Mouse (Mus musculus) left cerebral cortex, postnatal 4 days (tissue): ENCODE measurements around the gene Medag. TPM values are rescaled to one million over a fixed set of nuclear protein-coding genes. Genes with fewer than 3 reads are reported as not detected.

Experiments
- DNase-seq: peaks from one replicate; pipeline ENCODE4 v3.0.0-alpha.2; 2022
- intact Hi-C: fragments of 180-260 bp; cut with DNase I; formaldehyde crosslinking; loops from one replicate; pipeline ENCODE4 v1.15.1; 2025
- total RNA-seq, 2 experiments: library from RNA; stranded (reverse); gene quantifications; 2 replicates each; pipeline ENCODE4 v1.2.3; 2021

The Medag gene
- total RNA-seq, 2 experiments from 2014 or later: 1.2 to 1.4 TPM

DNA sequence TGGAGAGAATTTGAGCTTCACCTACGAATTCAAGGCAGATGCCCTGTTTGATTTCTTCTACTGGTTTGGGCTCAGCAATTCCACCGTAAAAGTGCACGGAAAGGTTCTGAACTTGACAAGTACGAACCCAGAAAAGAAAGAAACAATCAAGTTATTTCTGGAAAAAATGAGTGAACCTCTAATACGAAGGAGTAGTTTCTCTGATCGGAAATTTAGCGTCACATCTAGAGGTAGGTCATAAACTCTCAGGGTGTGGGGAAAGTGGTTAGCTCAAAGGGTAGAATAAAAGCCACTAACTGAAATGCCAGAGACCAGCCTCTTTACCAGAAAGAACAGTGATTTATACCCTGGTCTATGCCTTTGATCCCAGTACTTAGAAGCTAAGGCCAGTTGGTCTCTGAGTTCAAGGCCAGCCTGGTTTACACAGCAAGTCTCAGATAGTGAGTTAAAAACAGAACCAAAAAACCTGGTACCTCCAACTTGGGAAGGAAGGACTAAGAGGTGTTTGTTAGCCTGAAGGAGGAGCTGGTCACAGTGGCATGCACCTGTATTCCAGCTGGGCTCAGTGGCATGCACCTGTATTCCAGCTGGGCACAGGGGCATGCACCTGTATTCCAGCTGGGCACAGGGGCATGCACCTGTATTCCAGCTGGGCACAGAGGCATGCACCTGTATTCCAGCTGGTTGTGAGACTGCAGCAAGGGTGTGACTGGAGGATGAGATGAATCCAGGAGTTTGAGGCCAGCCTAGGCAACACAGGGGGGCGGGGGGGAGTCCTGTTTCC is 15.9 kb downstream of the Medag start:
- no peak for DNase-seq
- intact Hi-C loops: no loop called here

DNA sequence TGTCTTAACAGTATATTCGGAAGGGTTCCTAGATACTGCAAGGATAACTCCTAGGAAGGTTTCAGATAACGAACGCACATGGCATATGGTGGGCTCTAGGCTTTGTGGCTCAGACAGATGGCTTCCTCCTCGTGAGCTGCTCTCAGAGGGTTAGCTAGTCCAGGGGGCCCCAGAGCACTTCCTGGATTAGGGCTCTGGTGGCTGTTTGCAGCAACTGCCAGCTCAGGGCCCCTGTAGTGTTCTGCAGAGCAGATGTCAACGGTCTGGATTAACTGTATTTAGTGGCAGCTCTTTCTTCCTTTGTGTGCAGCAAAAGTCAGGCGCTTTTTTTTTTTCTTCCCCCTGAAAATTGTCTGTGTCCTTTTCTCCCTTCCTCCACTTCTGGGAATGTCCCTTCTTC is 16.8 kb downstream of the Medag start:
- peak; percentile 70 for DNase-seq
- intact Hi-C loops: no loop called here

DNA sequence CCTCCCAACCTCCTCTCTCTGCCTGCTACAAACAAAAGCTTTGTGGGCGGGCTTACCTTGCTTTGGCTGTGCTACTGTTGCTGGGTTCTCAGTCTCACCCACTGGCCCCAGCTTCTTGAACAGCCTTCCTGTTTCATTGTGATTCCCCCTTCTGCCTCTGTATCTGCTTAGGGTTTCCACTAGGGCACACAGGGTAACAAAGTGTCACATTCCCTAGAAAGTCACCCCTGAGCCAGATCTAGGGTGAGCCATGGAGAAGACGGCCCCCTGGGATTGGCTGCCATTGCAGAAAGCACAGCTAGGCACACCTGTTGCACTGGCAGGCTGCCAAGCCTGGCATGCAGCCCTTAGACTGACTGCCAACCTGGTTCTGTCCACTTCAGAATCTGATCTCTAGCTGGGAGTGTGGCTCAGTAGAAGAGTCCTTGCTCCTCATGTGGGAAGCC is 17.3 kb downstream of the Medag start:
- intact Hi-C loops: no loop called here
- DNase-seq: peak; percentile 92

DNA sequence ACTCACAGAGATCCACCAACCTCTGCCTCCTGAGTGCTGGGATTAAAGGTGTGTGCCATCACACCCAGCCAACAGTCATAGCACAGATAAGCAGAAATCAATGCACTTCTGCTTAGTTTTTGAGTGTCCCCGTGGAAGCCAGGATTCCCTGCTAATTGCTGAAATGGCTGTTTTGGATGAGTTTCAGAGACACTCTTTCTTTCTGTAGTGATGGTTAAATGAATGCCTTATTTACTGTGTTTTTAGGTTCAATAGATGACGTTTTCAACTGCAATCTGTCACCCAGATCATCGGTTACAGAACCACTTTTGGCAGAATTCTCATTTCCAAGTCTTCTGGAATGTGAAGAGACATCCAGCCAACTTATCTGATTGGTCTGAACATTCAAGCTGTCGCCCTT is 18.0 kb downstream of the Medag start:
- DNase-seq: no peak
- intact Hi-C loops: no loop called here

DNA sequence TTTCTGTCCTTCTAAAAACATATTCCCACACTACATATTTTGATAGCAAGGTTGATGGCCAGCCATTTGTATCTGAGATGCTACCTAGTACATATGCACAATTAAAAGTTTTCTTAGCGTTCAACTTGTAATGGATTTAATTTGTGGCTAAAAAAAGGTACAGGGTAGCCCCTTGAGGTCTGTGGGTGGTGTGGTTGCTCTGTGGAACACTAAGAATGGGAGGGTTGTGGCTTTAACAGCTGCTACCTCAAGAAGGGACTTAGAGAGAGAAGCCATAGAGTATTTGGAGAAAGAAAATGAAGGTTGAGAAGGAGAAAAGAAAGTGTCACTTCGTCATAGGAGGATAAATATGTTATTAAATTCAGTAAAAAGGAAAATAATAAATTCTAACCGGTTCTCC is 19.4 kb downstream of the Medag start:
- no peak for DNase-seq
- intact Hi-C loops: no loop called here

DNA sequence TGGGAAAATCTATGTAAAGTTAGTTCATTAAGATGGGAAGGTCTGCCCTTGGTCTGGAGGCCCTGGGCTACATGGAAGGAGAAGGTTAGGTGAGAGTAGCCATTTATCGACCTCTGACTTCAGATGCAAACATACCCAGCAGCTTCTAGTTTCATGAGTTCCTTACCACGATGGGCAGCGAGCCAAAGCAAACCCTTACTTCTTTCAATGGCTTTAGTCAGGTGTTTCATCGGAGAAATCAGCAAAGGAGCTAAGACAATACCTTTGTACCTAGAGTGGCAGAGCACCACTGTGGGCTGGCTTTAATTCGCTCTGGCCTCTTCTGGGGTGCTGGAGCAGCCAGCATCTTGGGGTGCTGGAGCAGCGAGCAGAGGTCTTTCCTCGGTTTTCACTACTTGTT is 22.1 kb downstream of the Medag start:
- intact Hi-C loops: no loop called here
- no peak for DNase-seq

DNA sequence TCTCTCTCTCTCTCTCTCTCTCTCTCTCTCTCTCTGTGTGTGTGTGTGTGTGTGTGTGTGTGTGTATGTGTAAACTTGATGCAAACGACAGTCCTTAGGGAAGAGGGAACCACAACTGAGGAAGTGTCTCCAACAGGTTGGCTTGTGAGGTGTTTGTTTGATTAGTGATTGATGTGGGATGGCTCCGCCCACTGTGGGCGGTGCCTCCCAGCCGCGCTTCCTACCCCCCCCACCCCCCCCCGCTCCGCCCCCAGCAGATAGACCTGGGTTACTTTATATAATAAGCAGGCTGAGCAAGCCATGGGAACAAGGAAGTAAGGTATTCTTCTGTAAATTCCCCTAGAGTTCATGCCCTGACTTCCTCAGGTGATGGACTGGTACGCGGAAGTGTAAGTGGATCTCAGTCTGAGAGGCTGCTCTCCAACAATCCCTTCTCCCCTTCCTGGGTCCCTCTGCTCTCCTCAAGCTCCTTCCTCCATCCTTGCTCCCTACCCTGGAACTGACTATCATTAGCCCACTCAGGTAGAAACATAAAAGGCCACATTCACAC is 22.7 kb downstream of the Medag start:
- no peak for DNase-seq
- intact Hi-C loops: no loop called here

DNA sequence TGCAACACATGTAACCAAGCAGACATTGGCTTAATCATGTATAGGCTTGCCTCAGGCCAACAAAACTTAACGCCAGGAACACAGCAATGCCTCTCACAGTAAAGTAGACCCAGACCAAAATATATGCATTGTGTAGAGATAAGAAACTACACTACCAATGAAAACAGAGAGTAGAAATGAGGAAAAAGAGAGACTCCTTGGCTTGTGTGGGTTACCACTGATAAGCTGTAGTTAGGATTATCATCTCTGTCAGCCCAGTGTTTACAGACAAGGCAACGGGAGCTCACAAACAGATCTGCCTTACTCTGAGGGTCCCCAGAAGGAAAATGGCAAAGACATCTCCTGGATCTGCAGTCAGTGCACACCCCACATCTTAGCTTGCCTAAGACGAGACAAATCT is 25.0 kb downstream of the Medag start:
- DNase-seq: no peak
- intact Hi-C loops: loop anchor here (5.0 kb wide), 1 partner anchor 86 kb away; no protein-coding TSS in a partner anchor

DNA sequence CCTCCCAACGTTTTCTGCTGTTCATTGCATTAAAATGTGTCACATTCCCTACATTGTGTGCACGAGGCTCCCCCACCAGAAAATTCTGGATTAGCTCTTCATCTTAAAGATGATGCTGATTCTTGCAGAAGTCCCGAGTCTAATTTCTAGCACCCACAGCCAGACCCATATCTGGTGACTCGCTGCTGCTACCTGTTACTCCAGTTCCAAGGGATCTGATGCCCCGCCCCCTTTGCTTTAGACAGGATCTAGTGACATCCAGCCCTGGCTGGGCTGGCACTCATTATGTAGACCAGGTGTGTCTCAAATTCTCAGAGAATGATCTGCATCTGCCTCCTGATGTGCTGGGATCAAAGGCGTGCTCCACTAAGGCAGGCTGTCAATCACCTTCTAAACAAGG is 25.6 kb downstream of the Medag start:
- DNase-seq: no peak
- intact Hi-C loops: loop anchor here (5.0 kb wide), 1 partner anchor 85 kb away; no protein-coding TSS in a partner anchor

DNA sequence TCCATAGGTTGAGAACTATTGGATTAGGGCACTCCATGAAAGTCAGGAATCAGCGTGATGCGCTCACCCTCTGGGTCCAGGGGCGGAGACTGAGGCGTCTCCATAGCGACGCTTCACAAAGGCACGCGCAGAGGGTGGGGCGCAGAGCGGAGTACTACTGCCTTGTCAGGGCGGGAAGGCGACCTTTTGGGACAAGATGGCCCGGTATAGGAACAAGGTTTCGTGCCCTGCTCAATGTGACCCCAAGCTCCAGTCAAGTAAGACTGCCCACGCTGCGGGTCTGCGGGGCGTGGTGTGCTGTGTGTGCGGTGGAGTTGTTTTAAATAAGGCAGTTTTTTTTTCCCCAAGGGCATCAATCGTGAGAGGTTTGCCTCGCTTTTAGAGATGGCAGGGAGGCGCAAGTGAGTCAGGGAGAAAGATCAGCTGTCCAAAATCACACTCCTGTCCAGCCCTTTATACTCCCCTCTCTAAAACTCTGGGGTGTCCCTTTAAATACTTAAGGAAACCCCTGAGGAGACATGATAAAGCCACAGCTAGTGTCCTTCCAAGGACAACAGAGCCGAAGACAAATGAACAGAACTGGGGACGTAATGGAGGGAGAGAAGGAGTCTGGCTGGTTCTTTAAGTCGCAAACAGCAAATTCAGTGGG is 28.1 kb downstream of the Medag start, which contains the start of gene Tex26:
Gene Tex26 (plus strand): TSS at position 130 of the 649 bp plus-strand sequence.
- intact Hi-C loops: loop anchor here (5.0 kb wide), 1 partner anchor 83 kb away; no protein-coding TSS in a partner anchor
- peak; percentile 90 for DNase-seq

DNA sequence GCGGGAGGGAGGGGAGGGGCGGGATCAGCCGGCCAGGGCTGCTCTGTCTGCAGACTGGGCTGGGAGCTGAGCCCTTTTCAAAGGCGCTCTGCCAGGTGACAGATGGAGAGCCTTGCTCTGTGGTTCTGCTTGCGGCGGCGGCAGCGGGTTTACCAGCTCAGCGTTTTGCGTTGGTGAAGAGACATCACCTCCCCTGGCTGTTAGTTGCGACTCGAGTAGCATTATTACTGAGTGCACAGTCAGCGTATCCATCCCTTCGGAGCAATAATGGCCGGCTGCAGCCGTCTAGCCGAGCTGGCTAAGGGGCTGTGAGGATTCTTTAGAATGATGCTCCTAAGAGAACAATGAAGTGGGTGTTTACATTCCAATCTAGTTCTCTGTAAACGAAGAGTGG is 28.6 kb downstream of the Medag start:
- intact Hi-C loops: no loop called here
- DNase-seq: peak; percentile 97

DNA sequence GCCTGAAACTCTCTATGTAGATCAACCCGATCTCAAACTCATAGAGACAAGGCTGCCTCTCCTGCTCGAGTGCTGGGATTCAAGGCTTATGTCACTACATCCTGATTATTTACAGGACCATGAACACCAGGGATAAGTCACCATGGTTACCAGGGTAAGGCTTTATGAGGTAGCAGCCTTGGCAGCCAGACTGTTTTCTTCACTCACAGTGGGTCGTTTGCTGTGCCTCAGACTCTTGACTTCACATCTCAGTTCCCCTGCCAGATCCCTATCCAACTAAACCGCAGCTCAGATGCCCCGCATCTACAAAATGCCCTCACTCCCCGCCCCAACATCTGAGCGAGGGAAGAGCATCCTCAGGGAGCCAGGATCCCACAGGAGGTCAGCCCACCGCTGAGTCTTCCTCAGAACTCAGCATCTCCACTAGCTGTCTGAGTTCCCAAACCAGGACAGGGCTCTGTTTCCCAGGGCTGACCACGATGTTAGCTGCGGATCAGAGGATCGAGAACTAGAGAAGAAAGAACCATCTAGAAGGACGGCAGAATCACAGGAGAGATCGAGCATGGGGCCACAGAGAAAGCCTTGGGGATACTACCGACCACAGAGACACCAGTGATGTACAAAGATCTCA is 30.2 kb downstream of the Medag start:
- DNase-seq: peak; percentile 46
- intact Hi-C loops: no loop called here

DNA sequence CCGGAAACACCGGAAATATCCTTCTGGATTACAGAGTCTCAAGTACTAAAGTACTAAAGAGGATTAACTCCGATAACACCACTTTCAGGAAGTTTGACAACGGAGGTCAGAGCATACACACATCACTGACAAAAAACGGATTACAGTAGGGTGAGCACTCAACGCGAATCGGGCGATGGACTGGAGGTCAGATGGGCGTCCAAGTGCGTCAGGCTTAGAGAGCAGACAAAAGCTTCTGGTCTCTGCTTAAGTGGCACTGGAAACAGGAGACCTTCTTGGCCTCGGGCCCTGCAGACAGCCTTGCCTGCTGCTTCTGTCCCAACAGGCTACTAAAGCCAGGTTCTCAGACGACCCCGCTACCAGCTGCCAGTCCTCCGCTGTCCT is 30.7 kb downstream of the Medag start:
- intact Hi-C loops: no loop called here
- peak; percentile 87 for DNase-seq

DNA sequence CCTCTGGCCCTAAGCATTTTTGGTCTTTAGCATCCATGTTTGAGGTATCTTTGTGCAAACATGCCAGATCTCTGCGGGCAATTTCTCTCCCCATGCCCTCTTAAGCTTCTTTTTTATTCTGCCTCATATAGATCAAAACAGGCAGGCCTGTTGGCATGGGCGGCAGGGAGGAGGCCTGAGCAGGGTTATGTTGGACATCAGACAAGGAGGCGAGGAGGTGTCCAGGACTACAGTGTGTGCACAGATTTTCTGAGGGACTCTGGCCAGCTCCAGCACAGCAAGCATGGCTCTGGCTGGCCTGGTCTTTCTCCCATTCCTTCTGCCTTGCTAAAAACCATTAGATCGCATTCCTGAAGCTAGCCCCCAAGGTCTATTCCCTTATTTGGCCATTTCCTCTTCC is 32.9 kb downstream of the Medag start:
- intact Hi-C loops: no loop called here
- DNase-seq: peak; percentile 79

DNA sequence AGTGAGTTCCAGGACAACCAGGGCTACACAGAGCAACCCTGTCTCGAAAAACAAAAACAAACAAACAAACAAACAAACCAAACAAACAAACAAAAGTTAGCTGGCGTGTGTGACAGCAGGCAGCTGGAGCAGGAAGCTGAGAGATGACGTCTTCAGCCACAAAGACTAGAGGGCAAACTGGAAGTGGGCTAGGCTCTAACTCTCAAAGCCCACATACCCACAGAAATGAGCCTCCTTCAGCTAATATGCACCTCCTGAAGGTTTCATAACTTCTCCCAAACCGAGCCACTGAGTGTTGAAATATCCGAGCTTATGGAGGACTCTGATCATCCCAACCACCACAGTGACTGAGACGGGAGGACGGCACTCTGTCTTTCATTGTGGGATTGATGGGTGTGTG is 34.9 kb downstream of the Medag start:
- intact Hi-C loops: no loop called here
- DNase-seq: no peak

DNA sequence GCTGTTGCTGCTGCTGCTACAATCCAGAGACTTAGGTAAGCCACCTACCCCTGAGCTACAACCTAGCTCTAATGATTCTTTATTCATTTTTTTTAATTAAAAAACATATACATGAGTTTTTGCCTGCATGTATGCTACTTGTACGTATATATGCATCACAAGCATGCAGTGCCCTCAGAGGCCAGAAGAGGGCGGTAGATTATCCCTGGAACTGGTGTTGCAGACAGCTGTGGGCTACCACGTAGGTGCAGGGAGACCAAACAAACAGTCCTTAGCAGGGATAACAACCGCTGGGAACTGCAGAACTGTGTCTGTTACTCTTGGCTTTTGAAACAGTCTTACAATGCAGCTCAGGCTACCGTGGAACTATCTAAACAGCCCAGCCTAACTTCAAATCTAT is 36.2 kb downstream of the Medag start:
- intact Hi-C loops: no loop called here
- DNase-seq: no peak

DNA sequence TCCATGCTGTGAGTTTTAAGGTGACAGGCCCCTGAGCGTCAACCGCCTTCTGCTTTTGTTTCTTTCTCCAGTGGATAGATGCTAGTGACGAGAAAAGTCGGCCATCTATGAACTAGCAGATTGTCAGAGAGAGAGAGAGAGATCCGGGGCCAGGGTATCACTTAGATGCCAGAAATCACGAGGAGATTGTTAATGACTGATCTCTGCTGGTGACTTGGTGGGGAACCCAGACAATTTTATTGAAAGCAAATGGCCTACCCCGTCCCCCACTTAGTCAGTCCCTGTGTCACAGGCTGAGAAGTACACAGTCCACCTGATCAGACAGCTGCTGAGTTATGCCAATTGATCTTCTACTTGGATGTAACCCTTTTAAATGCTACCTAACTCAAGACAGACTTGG is 37.9 kb downstream of the Medag start:
- intact Hi-C loops: no loop called here
- no peak for DNase-seq

DNA sequence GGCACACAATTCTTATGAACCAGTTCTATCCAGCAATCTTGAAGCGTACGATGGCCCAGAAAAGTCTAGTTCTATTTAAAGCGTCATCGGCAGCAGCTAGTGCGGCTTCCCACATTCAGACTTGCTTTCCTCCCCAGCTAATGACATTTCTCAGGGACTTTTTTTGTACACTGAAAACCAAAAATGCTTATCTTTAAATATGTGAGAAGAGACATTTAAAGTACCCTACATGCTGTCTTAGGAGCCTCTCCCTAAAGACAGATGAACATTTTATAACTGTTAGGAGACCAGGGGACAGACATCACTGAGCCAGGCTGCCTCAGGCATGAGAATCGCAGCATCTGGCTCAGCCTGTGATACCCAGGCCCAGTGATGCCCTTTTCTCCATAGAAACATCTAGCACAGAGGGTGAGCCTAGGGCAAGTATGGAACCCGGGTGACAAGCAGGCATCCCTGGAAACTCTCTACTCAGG is 39.7 kb downstream of the Medag start:
- intact Hi-C loops: no loop called here
- DNase-seq: no peak

DNA sequence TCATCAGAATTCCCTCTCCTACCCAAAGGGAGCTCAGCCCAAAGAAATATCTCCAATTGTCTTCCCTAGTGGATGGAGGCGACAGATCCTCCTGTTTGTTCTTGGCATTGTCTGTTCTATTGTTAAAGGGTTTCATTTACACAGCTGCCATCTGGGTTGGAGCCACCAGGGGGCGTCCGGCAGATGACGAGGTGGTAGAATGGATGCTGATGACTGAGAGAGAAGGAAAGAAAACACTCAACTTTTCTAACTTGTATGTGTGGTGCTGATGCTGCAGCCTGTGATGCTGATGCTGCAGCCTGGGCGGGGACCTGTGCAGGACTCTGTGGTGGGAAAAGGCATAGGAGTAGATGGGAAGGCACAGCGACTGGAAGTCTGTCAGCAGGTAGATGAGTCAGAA is 42.7 kb downstream of the Medag start:
- intact Hi-C loops: no loop called here
- DNase-seq: peak; percentile 71

DNA sequence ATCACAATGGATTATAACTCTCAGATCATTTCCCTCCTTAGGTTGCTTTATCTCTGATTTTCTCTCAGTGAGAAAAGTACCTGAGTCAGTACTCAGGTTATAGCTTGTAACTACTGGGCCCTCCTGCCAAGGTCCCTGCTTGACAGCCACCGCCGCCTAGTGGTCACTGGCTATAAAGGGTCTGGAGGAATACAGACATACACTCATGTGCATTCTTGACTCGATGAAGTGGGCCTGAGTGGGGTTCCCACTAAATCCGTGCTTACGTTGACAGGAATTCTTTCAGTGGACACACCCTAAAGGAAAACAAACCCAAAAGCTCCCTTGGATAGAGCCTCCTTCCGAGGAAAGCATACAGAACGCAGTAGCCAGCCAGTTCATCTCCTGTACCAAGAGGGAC is 45.0 kb downstream of the Medag start:
- intact Hi-C loops: no loop called here

DNA sequence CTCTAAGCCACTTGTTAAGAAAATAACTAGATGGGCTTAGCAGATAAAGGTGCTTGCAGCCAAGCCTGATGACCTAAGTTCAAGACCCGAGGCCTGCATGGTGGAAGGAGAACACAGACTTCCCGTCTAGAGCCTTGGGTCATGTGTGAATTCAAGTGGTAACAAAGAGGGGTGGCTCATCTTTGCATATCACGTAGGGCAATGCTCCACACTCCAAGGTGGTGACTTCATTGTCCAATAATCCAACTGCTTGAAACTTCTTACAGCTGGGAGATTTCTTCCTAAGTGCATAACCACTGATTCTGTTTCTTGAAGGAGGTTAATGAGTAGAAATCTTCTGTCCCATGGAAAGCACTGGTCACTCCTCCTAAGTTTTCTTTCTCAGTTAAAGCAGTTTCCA is 50.5 kb downstream of the Medag start:
- DNase-seq: no peak
- intact Hi-C loops: no loop called here

More for the DNA sequence above, 45.0 kb downstream of the Medag start:
- no peak for DNase-seq
